Mouse (Mus musculus) cortical plate, adult 2 months (tissue): ENCODE measurements around the gene Cfap45.

Source experiments
- CTCF ChIP-seq: fragments of 200-500 bp; IDR thresholded peaks from 2 replicates; pipeline ENCODE4 v1.5.1; 2011; ENCODE audit warnings: mild to moderate bottlenecking, control low read depth, low read length; ENCODE audit not compliant: insufficient read depth; ENCODE audit errors: extremely low read depth
- POLR2A ChIP-seq: fragments of 200-500 bp; IDR thresholded peaks from 2 replicates; pipeline ENCODE4 v1.6.1; 2011; ENCODE audit warnings: mild to moderate bottlenecking, low read length, control low read depth; ENCODE audit not compliant: insufficient read depth; ENCODE audit errors: extremely low read depth

DNA sequence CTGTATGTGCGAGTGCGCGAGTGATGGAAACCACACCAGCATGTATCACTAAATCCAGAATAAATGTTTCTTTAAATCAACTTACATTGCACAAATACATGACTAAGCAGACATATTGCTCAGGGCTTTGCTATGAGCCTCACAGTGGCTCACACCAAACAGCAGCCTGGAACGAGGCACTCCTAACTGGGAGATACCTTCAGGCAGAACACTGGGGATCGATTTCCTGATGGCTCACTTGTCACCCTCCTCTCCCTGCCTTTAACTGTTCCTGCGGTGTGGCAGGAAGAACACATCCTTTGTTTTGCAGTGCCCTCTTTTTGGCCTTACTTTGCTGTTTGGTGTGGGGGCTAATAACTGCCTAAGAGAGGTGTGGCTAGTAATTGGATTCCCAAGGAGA lies 957 bp upstream of the Cfap45 start:
- TF ChIP-seq POLR2A (no peak), CTCF (no peak)
